Mouse (Mus musculus): ENCODE data around the gene Ano6. TPM values are rescaled to one million over a fixed set of nuclear protein-coding genes. Genes with fewer than 3 reads are reported as not detected.

The Ano6 gene
- polyA plus RNA-seq, 1 experiment from 2014 or later, result 23.9 TPM

GRCm38 (mm10) chr15:95892171-95892570 is 101.5 kb downstream of the Ano6 start:
- Histone ChIP-seq H3K4me1 (replicated peaks; ENCODE audit: control insufficient read depth, insufficient read depth, low read length) (peaks cover 2% of the 10 kb centered on the region; the same call in 1 of the 2 replicates), H3K9ac (ENCODE audit: low read depth, low read length) (no peak overlapping the region), H3K36me3 (ENCODE audit: control insufficient read depth, insufficient read depth) (peaks cover 22% of the 10 kb centered on the region), H3K9me3 (ENCODE audit: control insufficient read depth) (peaks cover 4% of the 10 kb centered on the region; the same call in 1 of the 2 replicates), H3K27ac (ENCODE audit: low read depth, low read length) (no peak overlapping the region), H3K27me3 (replicated peaks; ENCODE audit: control insufficient read depth, insufficient read depth, low read length) (no peaks in the 10 kb centered on the region), H3K4me2 (replicated peaks; ENCODE audit: low read depth) (no peak overlapping the region), H3K4me3 (ENCODE audit: low read depth, low read length) (no peak overlapping the region)
- ATAC-seq, result no peak
- no peak for TF ChIP-seq CTCF (IDR thresholded peaks at IDR 0.05; ENCODE audit: low read depth)
- WGBS, result 92% methylated on average over 4 of the region's 4 CpGs

- Histone ChIP-seq H3K36me3 (ENCODE audit: control insufficient read depth, insufficient read depth) (peaks cover 22% of the 10 kb centered on the region), H3K27me3 (replicated peaks; ENCODE audit: control insufficient read depth, insufficient read depth, low read length) (no peaks in the 10 kb centered on the region), H3K9ac (ENCODE audit: low read depth, low read length) (no peak overlapping the region), H3K9me3 (ENCODE audit: control insufficient read depth) (peaks cover 4% of the 10 kb centered on the region; the same call in 1 of the 2 replicates), H3K4me3 (ENCODE audit: low read depth, low read length) (no peak overlapping the region), H3K27ac (ENCODE audit: low read depth, low read length) (no peak overlapping the region), H3K4me2 (replicated peaks; ENCODE audit: low read depth) (no peak overlapping the region), H3K4me1 (replicated peaks; ENCODE audit: control insufficient read depth, insufficient read depth, low read length) (no peaks in the 10 kb centered on the region)
- no peak for ATAC-seq
- no peak for TF ChIP-seq CTCF (IDR thresholded peaks at IDR 0.05; ENCODE audit: low read depth)
- 71% methylated on average over 10 of the region's 10 CpGs for WGBS
Observed at GRCm38 (mm10) chr15:95892929-95893328, 102.3 kb downstream of the Ano6 start.

- 0 out of 2 replicates have a peak, but pooled peaks have one; percentile 4 for TF ChIP-seq CTCF (IDR thresholded peaks at IDR 0.05; ENCODE audit: low read depth)
- 92% methylated on average over 7 of the region's 7 CpGs for WGBS
Observed at GRCm38 (mm10) chr15:95895699-95896098, 105.1 kb downstream of the Ano6 start.

GRCm38 (mm10) chr15:95897653-95898052 is 107.0 kb downstream of the Ano6 start:
- H3K4me3 ChIP-seq (ENCODE audit: low read depth, low read length), result no peak overlapping the region
- H3K27me3 ChIP-seq (replicated peaks; ENCODE audit: control insufficient read depth, insufficient read depth, low read length), result no peaks in the 10 kb centered on the region
- H3K9me3 ChIP-seq (ENCODE audit: control insufficient read depth), result no peaks in the 10 kb centered on the region
- H3K4me2 ChIP-seq (replicated peaks; ENCODE audit: low read depth), result no peak overlapping the region
- no peak overlapping the region for H3K27ac ChIP-seq (ENCODE audit: low read depth, low read length)
- no peak overlapping the region for H3K9ac ChIP-seq (ENCODE audit: low read depth, low read length)
- 64% methylated on average over 12 of the region's 12 CpGs for WGBS
- H3K4me1 ChIP-seq (replicated peaks; ENCODE audit: control insufficient read depth, insufficient read depth, low read length), result no peaks in the 10 kb centered on the region
- no peak for TF ChIP-seq CTCF (IDR thresholded peaks at IDR 0.05; ENCODE audit: low read depth)
- no peak for ATAC-seq
- peaks cover 22% of the 10 kb centered on the region for H3K36me3 ChIP-seq (ENCODE audit: control insufficient read depth, insufficient read depth)

More at GRCm38 (mm10) chr15:95895699-95896098, 105.1 kb downstream of the Ano6 start:
- no peak for ATAC-seq
- Histone ChIP-seq H3K9ac (ENCODE audit: low read depth, low read length) (no peak overlapping the region), H3K27ac (ENCODE audit: low read depth, low read length) (no peak overlapping the region), H3K36me3 (ENCODE audit: control insufficient read depth, insufficient read depth) (peaks cover 17% of the 10 kb centered on the region), H3K27me3 (replicated peaks; ENCODE audit: control insufficient read depth, insufficient read depth, low read length) (no peaks in the 10 kb centered on the region), H3K4me1 (replicated peaks; ENCODE audit: control insufficient read depth, insufficient read depth, low read length) (no peaks in the 10 kb centered on the region), H3K4me2 (replicated peaks; ENCODE audit: low read depth) (no peak overlapping the region), H3K9me3 (ENCODE audit: control insufficient read depth) (no peaks in the 10 kb centered on the region), H3K4me3 (ENCODE audit: low read depth, low read length) (no peak overlapping the region)

GRCm38 (mm10) chr15:95898438-95898837 is 107.8 kb downstream of the Ano6 start:
- Histone ChIP-seq H3K27ac (ENCODE audit: low read depth, low read length) (no peak overlapping the region), H3K4me3 (ENCODE audit: low read depth, low read length) (no peak overlapping the region), H3K36me3 (ENCODE audit: control insufficient read depth, insufficient read depth) (peaks cover 23% of the 10 kb centered on the region), H3K27me3 (replicated peaks; ENCODE audit: control insufficient read depth, insufficient read depth, low read length) (no peaks in the 10 kb centered on the region), H3K4me1 (replicated peaks; ENCODE audit: control insufficient read depth, insufficient read depth, low read length) (no peaks in the 10 kb centered on the region), H3K4me2 (replicated peaks; ENCODE audit: low read depth) (no peak overlapping the region), H3K9me3 (ENCODE audit: control insufficient read depth) (no peaks in the 10 kb centered on the region), H3K9ac (ENCODE audit: low read depth, low read length) (no peak overlapping the region)
- ATAC-seq, result no peak
- 93% methylated on average over 6 of the region's 6 CpGs for WGBS
- TF ChIP-seq CTCF (IDR thresholded peaks at IDR 0.05; ENCODE audit: low read depth), result no peak

GRCm38 (mm10) chr15:95902396-95902795 is 111.8 kb downstream of the Ano6 start:
- no peak for ATAC-seq
- Histone ChIP-seq H3K27ac (ENCODE audit: low read depth, low read length) (no peak overlapping the region), H3K4me1 (replicated peaks; ENCODE audit: control insufficient read depth, insufficient read depth, low read length) (no peaks in the 10 kb centered on the region), H3K4me3 (ENCODE audit: low read depth, low read length) (no peak overlapping the region), H3K36me3 (ENCODE audit: control insufficient read depth, insufficient read depth) (peaks cover 6% of the 10 kb centered on the region; the same call in 1 of the 2 replicates), H3K4me2 (replicated peaks; ENCODE audit: low read depth) (no peak overlapping the region), H3K27me3 (replicated peaks; ENCODE audit: control insufficient read depth, insufficient read depth, low read length) (no peaks in the 10 kb centered on the region), H3K9me3 (ENCODE audit: control insufficient read depth) (no peaks in the 10 kb centered on the region), H3K9ac (ENCODE audit: low read depth, low read length) (no peak overlapping the region)
- 84% methylated on average over 5 of the region's 5 CpGs for WGBS
- no peak for TF ChIP-seq CTCF (IDR thresholded peaks at IDR 0.05; ENCODE audit: low read depth)

Measured in intestine, postnatal 0 days (tissue).